11 mouse cellular contexts compared by ENCODE assay signal in the genomic region with DNA sequence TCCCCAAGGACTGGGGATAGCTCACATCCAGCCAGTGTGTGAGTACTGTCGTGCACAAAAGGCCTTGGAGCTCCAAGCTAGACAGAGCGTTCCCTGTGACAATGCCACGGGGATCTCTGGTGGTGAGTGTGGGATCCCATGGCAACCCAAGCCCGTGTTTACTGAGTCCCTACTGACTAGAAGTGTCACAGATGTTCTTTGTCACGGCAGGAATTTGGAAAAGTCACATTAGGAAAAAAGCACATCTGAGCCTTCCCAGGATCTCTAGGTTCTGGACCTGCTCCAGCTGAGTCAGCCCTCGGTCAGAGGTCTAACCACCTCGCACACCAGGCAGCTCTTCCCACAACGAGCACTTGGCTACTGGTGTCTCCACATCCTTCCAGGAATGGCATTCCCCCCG. TPM values are rescaled to one million over a fixed set of nuclear protein-coding genes. Genes with fewer than 3 reads are reported as not detected.
DNase-seq lines count a peak whose midpoint lies in the region; ATAC-seq and TF ChIP-seq lines count a peak whose summit lies in the region.
"Had no signal": no experiment of that assay in that cellular context is flagged by ENCODE, and none has a peak within 500 bp of the region (broad histone marks: within the 10 kb centered on the region; RNA-seq: fewer than 3 reads in every experiment).

No protein-coding gene starts in this region.

- H3K36me3 ChIP-seq in heart, embryonic 11.5 days (ENCODE audit: control insufficient read depth, insufficient read depth, low read length) = no peaks in the 10 kb centered on the region
- H3K36me3 ChIP-seq in midbrain, postnatal 0 days (ENCODE audit: insufficient read depth, low read length) = no peaks in the 10 kb centered on the region
- no peaks in the 10 kb centered on the region for H3K36me3 ChIP-seq in midbrain, embryonic 10.5 days
- no peaks in the 10 kb centered on the region for H3K36me3 ChIP-seq in stomach, postnatal 0 days (ENCODE audit: control insufficient read depth, insufficient read depth, low read length)
- H3K36me3 ChIP-seq: intestine, embryonic 15.5 days had no signal

- no peak for TF ChIP-seq EP300 in stomach, postnatal 0 days (optimal IDR thresholded peaks at IDR 0.05)

- no peak overlapping the region for H3K4me2 ChIP-seq in heart, embryonic 11.5 days
- no peak overlapping the region for H3K4me2 ChIP-seq in midbrain, postnatal 0 days (ENCODE audit: low read depth, low read length, poor library complexity, severe bottlenecking)
- no peak overlapping the region for H3K4me2 ChIP-seq in stomach, postnatal 0 days (replicated peaks; ENCODE audit: low read depth)
- H3K4me2 ChIP-seq: forebrain, embryonic 13.5 days; intestine, embryonic 15.5 days had no signal

- 52% methylated on average over 9 of the region's 9 CpGs for WGBS in heart, embryonic 11.5 days (ENCODE audit: insufficient replicate concordance)
- WGBS in midbrain, postnatal 0 days = 48% methylated on average over 9 of the region's 9 CpGs
- 64% methylated on average over 9 of the region's 9 CpGs for WGBS in midbrain, embryonic 10.5 days
- 29% methylated on average over 9 of the region's 9 CpGs for WGBS in stomach, postnatal 0 days

- H3K27me3 ChIP-seq in heart, embryonic 11.5 days (ENCODE audit: control insufficient read depth, insufficient read depth, low read length) = no peaks in the 10 kb centered on the region; the same call in 1 of the 2 replicates
- no peaks in the 10 kb centered on the region for H3K27me3 ChIP-seq in midbrain, postnatal 0 days (ENCODE audit: insufficient read depth, low read length)
- no peaks in the 10 kb centered on the region for H3K27me3 ChIP-seq in midbrain, embryonic 10.5 days (ENCODE audit: low read depth, poor library complexity, severe bottlenecking)
- H3K27me3 ChIP-seq in stomach, postnatal 0 days (ENCODE audit: control insufficient read depth, insufficient read depth, low read length) = no peaks in the 10 kb centered on the region
- H3K27me3 ChIP-seq: forebrain, embryonic 13.5 days; intestine, embryonic 15.5 days had no signal

- no peaks in the 10 kb centered on the region for H3K4me1 ChIP-seq in heart, embryonic 11.5 days (ENCODE audit: control insufficient read depth, insufficient read depth, low read length)
- H3K4me1 ChIP-seq in midbrain, postnatal 0 days (ENCODE audit: insufficient read depth, low read length) = peaks cover 11% of the 10 kb centered on the region
- H3K4me1 ChIP-seq in midbrain, embryonic 10.5 days = peaks cover 11% of the 10 kb centered on the region; the same call in 1 of the 2 replicates
- no peaks in the 10 kb centered on the region for H3K4me1 ChIP-seq in stomach, postnatal 0 days (replicated peaks; ENCODE audit: control insufficient read depth, insufficient read depth)
- H3K4me1 ChIP-seq: intestine, embryonic 15.5 days had no signal

- peak; percentile 97 for DNase-seq in heart, adult 11 months
- peak; percentile 56 for DNase-seq in midbrain, postnatal 0 days (ENCODE audit: low spot score)
- no peak for DNase-seq in midbrain, embryonic 10.5 days (ENCODE audit: low spot score)
- DNase-seq in fibroblast of lung, adult 2 months (ENCODE audit: low read depth) = peak; percentile 20
- DNase-seq in stomach, postnatal 0 days (ENCODE audit: low spot score) = no peak
- no peak for DNase-seq in left cerebral cortex, adult 11 months (ENCODE audit: low spot score)
- DNase-seq: gastrocnemius, postnatal 36 days had no signal

- ATAC-seq in heart, embryonic 11.5 days (replicated peaks; ENCODE audit: insufficient number of reproducible peaks, low FRiP score, low TSS enrichment) = no peak
- no peak for ATAC-seq in midbrain, postnatal 0 days (ENCODE audit: low FRiP score)
- ATAC-seq in stomach, postnatal 0 days (ENCODE audit: low FRiP score, low TSS enrichment) = peak; percentile 54; the same call in 1 of the 2 replicates
- ATAC-seq in activated CD4-positive, CD25-positive, alpha-beta regulatory T cell, adult 4 months = no peak
- ATAC-seq: forebrain, embryonic 13.5 days; intestine, embryonic 15.5 days had no signal

- no peak overlapping the region for H3K9ac ChIP-seq in heart, embryonic 11.5 days (ENCODE audit: low read depth, low read length)
- H3K9ac ChIP-seq in midbrain, postnatal 0 days (replicated peaks; ENCODE audit: low read length, poor library complexity, severe bottlenecking) = no peak overlapping the region
- no peak overlapping the region for H3K9ac ChIP-seq in stomach, postnatal 0 days (ENCODE audit: low read length)
- H3K9ac ChIP-seq: forebrain, embryonic 13.5 days; intestine, embryonic 15.5 days had no signal

- H3K4me3 ChIP-seq in heart, embryonic 11.5 days (ENCODE audit: low read depth, low read length) = no peak overlapping the region
- no peak overlapping the region for H3K4me3 ChIP-seq in midbrain, postnatal 0 days (ENCODE audit: low read depth, low read length)
- H3K4me3 ChIP-seq in midbrain, embryonic 10.5 days = no peak overlapping the region
- no peak overlapping the region for H3K4me3 ChIP-seq in stomach, postnatal 0 days (ENCODE audit: low read depth, low read length)
- H3K4me3 ChIP-seq: forebrain, embryonic 13.5 days; intestine, embryonic 15.5 days had no signal

- no peaks in the 10 kb centered on the region for H3K9me3 ChIP-seq in heart, embryonic 11.5 days (replicated peaks; ENCODE audit: control insufficient read depth, low read length)
- no peaks in the 10 kb centered on the region for H3K9me3 ChIP-seq in midbrain, postnatal 0 days (ENCODE audit: low read length)
- no peaks in the 10 kb centered on the region for H3K9me3 ChIP-seq in midbrain, embryonic 10.5 days (replicated peaks)
- no peaks in the 10 kb centered on the region for H3K9me3 ChIP-seq in stomach, postnatal 0 days (ENCODE audit: control insufficient read depth, low read length)
- H3K9me3 ChIP-seq: forebrain, embryonic 13.5 days; intestine, embryonic 15.5 days had no signal

- H3K27ac ChIP-seq in heart, embryonic 11.5 days (ENCODE audit: low read depth, low read length) = no peak overlapping the region
- H3K27ac ChIP-seq in midbrain, postnatal 0 days (ENCODE audit: low read depth, low read length) = 0 out of 2 replicates have a peak overlapping the region, but pooled peaks have one; percentile 18
- no peak overlapping the region for H3K27ac ChIP-seq in midbrain, embryonic 10.5 days (replicated peaks)
- no peak overlapping the region for H3K27ac ChIP-seq in stomach, postnatal 0 days (replicated peaks)
- H3K27ac ChIP-seq: forebrain, embryonic 13.5 days; intestine, embryonic 15.5 days had no signal

- TF ChIP-seq CTCF in midbrain, postnatal 0 days (IDR thresholded peaks at IDR 0.05) = no peak
- no peak for TF ChIP-seq CTCF in stomach, postnatal 0 days (IDR thresholded peaks at IDR 0.05; ENCODE audit: low read depth)

RNA-seq across cellular contexts. Expression of a gene that starts 25.7 kb away (rescaled TPM):
- 0.17 and 0.18 TPM in 2 replicates for polyA plus RNA-seq in heart, embryonic 11.5 days (2014; fragmentation: Nextera tagmentation; extraction: Ambion mirVana)
- 41.3 and 46.8 TPM in 2 replicates for total RNA-seq in midbrain, postnatal 0 days (2014; rRNA removed)
- 16.0 and 17.2 TPM in 2 replicates for polyA plus RNA-seq in midbrain, postnatal 0 days (2015; fragmentation: Nextera tagmentation; extraction: Ambion mirVana)
- 0.10 TPM in 1 of 2 replicates, not detected in the other for polyA plus RNA-seq in midbrain, embryonic 10.5 days (2016; fragmentation: Nextera tagmentation; extraction: Ambion mirVana)
- polyA plus RNA-seq in stomach, postnatal 0 days (2015; fragmentation: Nextera tagmentation; extraction: Ambion mirVana) = 0.12 and 0.17 TPM in 2 replicates
- not detected for polyA plus RNA-seq in activated CD4-positive, CD25-positive, alpha-beta regulatory T cell, adult 4 months (2017; shearing (Covaris generic))

Comparison
In these comparisons a context has a peak if more than half of its experiments do, and no peak if none do; other contexts are left out.
1. DNase-seq: peak in heart, adult 11 months (single experiment), midbrain, postnatal 0 days (single experiment) and fibroblast of lung, adult 2 months (single experiment); none in midbrain, embryonic 10.5 days (single experiment), stomach, postnatal 0 days (single experiment) and left cerebral cortex, adult 11 months (single experiment).
2. RNA of a gene that starts 25.7 kb away (polyA plus RNA-seq): 16.0 to 17.2 TPM in midbrain, postnatal 0 days; 0.17 to 0.18 TPM in heart, embryonic 11.5 days, 0.12 to 0.17 TPM in stomach, postnatal 0 days, not detected in activated CD4-positive, CD25-positive, alpha-beta regulatory T cell, adult 4 months and 0.10 TPM in midbrain, embryonic 10.5 days; every median in the first group is over 10 times any median in the second.